Mouse (Mus musculus): ENCODE measurements around the gene Adam21. TPM values are rescaled to one million over a fixed set of nuclear protein-coding genes. Genes with fewer than 3 reads are reported as not detected.
A peak's percentile ranks its signal among the peaks of the same experiment; 100 is the strongest.
"Not testable (repeated sequence)": the region's sequence is repeated elsewhere in the genome, so short reads cannot be mapped to it uniquely, and the experiment has no call there.

Gene Adam21
- polyA plus RNA-seq, 1 experiment from 2014 or later, result 0.09 TPM

- Histone ChIP-seq H3K4me2 (peak overlapping the region; percentile 86), H3K4me3 (peak overlapping the region; percentile 95), H3K9me3 (replicated peaks) (no peaks in the 10 kb centered on the region), H3K9ac (peak overlapping the region; percentile 78), H3K27ac (ENCODE audit: poor library complexity, severe bottlenecking) (peak overlapping the region; percentile 69; the same call in 1 of the 2 replicates), H3K27me3 (replicated peaks) (no peaks in the 10 kb centered on the region), H3K36me3 (no peaks in the 10 kb centered on the region), H3K4me1 (replicated peaks) (peaks cover 17% of the 10 kb centered on the region)
- no peak for ATAC-seq (ENCODE audit: insufficient number of reproducible peaks, low FRiP score)
- 44% methylated on average over 4 of the region's 4 CpGs for WGBS
Observed at GRCm38 (mm10) chr12:81533029-81533419, 35.2 kb downstream of the Adam21 start.

- ATAC-seq (ENCODE audit: insufficient number of reproducible peaks, low FRiP score), result peak; percentile 90
- H3K4me3 ChIP-seq, result peak within 1 kb of the TSS; percentile 95
- under 1% methylated on average over 46 of the region's 46 CpGs for WGBS
- H3K27ac ChIP-seq (ENCODE audit: poor library complexity, severe bottlenecking), result peak within 1 kb of the TSS; percentile 69
- no peaks in the 10 kb centered on the region for H3K36me3 ChIP-seq
- H3K4me2 ChIP-seq, result peak within 1 kb of the TSS; percentile 86
- H3K27me3 ChIP-seq (replicated peaks), result no peaks in the 10 kb centered on the region
- H3K4me1 ChIP-seq (replicated peaks), result peaks cover 17% of the 10 kb centered on the region
- peak within 1 kb of the TSS; percentile 78 for H3K9ac ChIP-seq
- no peaks in the 10 kb centered on the region for H3K9me3 ChIP-seq (replicated peaks)
Observed at GRCm38 (mm10) chr12:81532316-81533028, 35.8 kb downstream of the Adam21 start, which contains the start of the genes Gm20498 and Synj2bp. Gene Gm20498 (minus strand): TSS chr12:81532905. Gene Synj2bp (minus strand): TSS chr12:81532911.

GRCm38 (mm10) chr12:81530587-81530986 is 37.7 kb downstream of the Adam21 start:
- H3K4me2 ChIP-seq; H3K27ac ChIP-seq (ENCODE audit: poor library complexity, severe bottlenecking); H3K36me3 ChIP-seq; ATAC-seq (ENCODE audit: insufficient number of reproducible peaks, low FRiP score); H3K9ac ChIP-seq; H3K27me3 ChIP-seq (replicated peaks); H3K4me3 ChIP-seq; H3K9me3 ChIP-seq (replicated peaks): not testable (repeated sequence)
- peaks cover 17% of the 10 kb centered on the region for H3K4me1 ChIP-seq (replicated peaks)
- WGBS, result 67% methylated on average over 8 of the region's 8 CpGs

Other genes starting within 250 kb of the Adam21 start
- gene Slc8a3, start 235.3 kb downstream of the Adam21 start, polyA plus RNA-seq (2016; fragmentation: Nextera tagmentation; extraction: Ambion mirVana), result 0.43 and 0.49 TPM in 2 replicates
- 0.14 and 0.18 TPM in 2 replicates for gene Gm4787, start 189.0 kb downstream of the Adam21 start, polyA plus RNA-seq (2016; fragmentation: Nextera tagmentation; extraction: Ambion mirVana)
- gene Adam4, start 146.5 kb downstream of the Adam21 start, polyA plus RNA-seq (2016; fragmentation: Nextera tagmentation; extraction: Ambion mirVana), result 0.39 and 0.59 TPM in 2 replicates
- 96.9 and 103 TPM in 2 replicates for gene Cox16, start 83.3 kb downstream of the Adam21 start, polyA plus RNA-seq (2016; fragmentation: Nextera tagmentation; extraction: Ambion mirVana)
- gene Gm20498, start 35.6 kb downstream of the Adam21 start, polyA plus RNA-seq (2016; fragmentation: Nextera tagmentation; extraction: Ambion mirVana), result 25.3 and 34.7 TPM in 2 replicates
- 29.2 and 34.6 TPM in 2 replicates for gene Synj2bp, start 35.6 kb downstream of the Adam21 start, polyA plus RNA-seq (2016; fragmentation: Nextera tagmentation; extraction: Ambion mirVana)
- gene Med6, start 26.5 kb upstream of the Adam21 start, polyA plus RNA-seq (2016; fragmentation: Nextera tagmentation; extraction: Ambion mirVana), result 61.7 and 65.8 TPM in 2 replicates
- 3.8 and 4.0 TPM in 2 replicates for gene Ttc9, start 62.8 kb upstream of the Adam21 start, polyA plus RNA-seq (2016; fragmentation: Nextera tagmentation; extraction: Ambion mirVana)
- gene Map3k9, start 212.7 kb upstream of the Adam21 start, polyA plus RNA-seq (2016; fragmentation: Nextera tagmentation; extraction: Ambion mirVana), result 0.53 and 0.61 TPM in 2 replicates

Data from heart, embryonic 12.5 days (tissue).